Mouse (Mus musculus) MEL (cell line): ENCODE data around the gene Cyb5b. TPM values are rescaled to one million over a fixed set of nuclear protein-coding genes. Genes with fewer than 3 reads are reported as not detected.

Experiments
- DNase-seq: peaks from one replicate; pipeline ENCODE4 v3.0.0; 2011; ENCODE audit warnings: low read depth, low spot score
- H3K27ac ChIP-seq: 2 replicates; pipeline ENCODE4 v1.5.1; 2012; ENCODE audit warnings: low read depth, mild to moderate bottlenecking, control low read depth, low read length, moderate library complexity; ENCODE audit not compliant: control insufficient read depth
- H3K27me3 ChIP-seq, 2 experiments: fragments of 150-350 bp in 1 of 2; sonication (generic) in 1 of 2; 2 replicates each; pipeline ENCODE4 v1.6.1; 2012; ENCODE audit warnings: low read length in 2 of 2, mild to moderate bottlenecking in 2 of 2, improper control_type of control experiment in 1 of 2, moderate library complexity in 1 of 2; ENCODE audit not compliant: insufficient read depth in 2 of 2, control insufficient read depth in 1 of 2
- H3K36me3 ChIP-seq, 2 experiments: 2 replicates each; pipeline ENCODE4 v1.6.1; 2012 to 2014; ENCODE audit warnings: low read length in 2 of 2, improper control_type of control experiment in 1 of 2, inconsistent platforms in 1 of 2, mild to moderate bottlenecking in 1 of 2; ENCODE audit not compliant: insufficient read depth in 2 of 2, control insufficient read depth in 1 of 2
- H3K4me1 ChIP-seq, 2 experiments: fragments of 150-350 bp in 1 of 2; sonication (generic) in 1 of 2; 2 replicates each; pipeline ENCODE4 v1.6.1; 2012; ENCODE audit warnings: low read length in 2 of 2, improper control_type of control experiment in 1 of 2, mild to moderate bottlenecking in 1 of 2; ENCODE audit not compliant: insufficient read depth in 2 of 2, control insufficient read depth in 1 of 2
- H3K4me3 ChIP-seq, 2 experiments: fragments of 150-350 bp in 1 of 2; sonication (generic) in 1 of 2; 2 replicates each; pipeline ENCODE4 v1.5.1; 2012; ENCODE audit warnings: low read depth in 2 of 2, low read length in 2 of 2, mild to moderate bottlenecking in 2 of 2, moderate library complexity in 2 of 2, control low read depth in 1 of 2, improper control_type of control experiment in 1 of 2; ENCODE audit not compliant: control insufficient read depth in 1 of 2, insufficient read depth in 1 of 2
- H3K79me2 ChIP-seq: 2 replicates; pipeline ENCODE4 v1.6.1; 2012; ENCODE audit warnings: mild to moderate bottlenecking, low read length, moderate library complexity; ENCODE audit not compliant: control insufficient read depth, poor library complexity, insufficient read depth
- H3K9ac ChIP-seq: 2 replicates; pipeline ENCODE4 v1.6.1; 2012; ENCODE audit warnings: low read depth, mild to moderate bottlenecking, control low read depth, low read length, moderate library complexity; ENCODE audit not compliant: control insufficient read depth, poor library complexity, severe bottlenecking
- H3K9me3 ChIP-seq: fragments of 150-350 bp; sonication (generic); replicated peaks from 2 replicates; pipeline ENCODE4 v1.6.1; 2012; ENCODE audit warnings: mild to moderate bottlenecking, low read length, improper control_type of control experiment, moderate library complexity; ENCODE audit not compliant: insufficient read depth
- BHLHE40 ChIP-seq: IDR thresholded peaks from 2 replicates; pipeline ENCODE4 v1.6.1; 2012; ENCODE audit warnings: low read depth, mild to moderate bottlenecking, inconsistent platforms, low read length, improper control_type of control experiment, borderline replicate concordance
- CTCF ChIP-seq, 3 experiments: IDR thresholded peaks in 2 of 3; conservative IDR thresholded peaks in 1 of 3; 2 replicates each; pipeline ENCODE4 v1.5.1; 2011 to 2012; ENCODE audit warnings: low read length in 3 of 3, low read depth in 2 of 3, mild to moderate bottlenecking in 2 of 3, improper control_type of control experiment in 1 of 3, inconsistent platforms in 1 of 3, mixed read lengths in 1 of 3, moderate library complexity in 1 of 3; ENCODE audit not compliant: control insufficient read depth in 1 of 3, insufficient read depth in 1 of 3, poor library complexity in 1 of 3, severe bottlenecking in 1 of 3
- EP300 ChIP-seq, 2 experiments: IDR thresholded peaks; 2 replicates each; pipeline ENCODE4 v1.6.1; 2011; ENCODE audit warnings: improper control_type of control experiment in 2 of 2, low read length in 2 of 2, low read depth in 1 of 2, mild to moderate bottlenecking in 1 of 2
- GABPA ChIP-seq: IDR thresholded peaks from 2 replicates; pipeline ENCODE4 v1.6.1; 2012; ENCODE audit warnings: low read depth, mild to moderate bottlenecking, inconsistent platforms, low read length, improper control_type of control experiment, moderate library complexity
- GATA1 ChIP-seq: IDR thresholded peaks from 2 replicates; pipeline ENCODE4 v1.6.1; 2011; ENCODE audit warnings: low read depth, low read length, improper control_type of control experiment
- JUND ChIP-seq: IDR thresholded peaks from 2 replicates; pipeline ENCODE4 v1.6.1; 2011; ENCODE audit warnings: low read depth, mild to moderate bottlenecking, improper control_type of control experiment, low read length
- MAFK ChIP-seq: IDR thresholded peaks from 2 replicates; pipeline ENCODE4 v1.6.1; 2011; ENCODE audit warnings: low read depth, mild to moderate bottlenecking, low read length, improper control_type of control experiment, borderline replicate concordance
- NELFE ChIP-seq: IDR thresholded peaks from 2 replicates; pipeline ENCODE4 v1.6.1; 2011; ENCODE audit warnings: low read depth, low read length, improper control_type of control experiment
- NRF1 ChIP-seq: IDR thresholded peaks from 2 replicates; pipeline ENCODE4 v1.6.1; 2014; ENCODE audit warnings: low read depth, mild to moderate bottlenecking, inconsistent platforms, low read length, improper control_type of control experiment, moderate library complexity; ENCODE audit not compliant: poor library complexity, insufficient read depth, severe bottlenecking
- RAD21 ChIP-seq: IDR thresholded peaks from 2 replicates; pipeline ENCODE4 v1.6.1; 2011; ENCODE audit warnings: mild to moderate bottlenecking, low read depth, low read length, improper control_type of control experiment
- SIN3A ChIP-seq: IDR thresholded peaks from 2 replicates; pipeline ENCODE4 v1.6.1; 2012; ENCODE audit warnings: low read length, improper control_type of control experiment, inconsistent platforms
- TCF12 ChIP-seq: IDR thresholded peaks from 2 replicates; pipeline ENCODE4 v1.6.1; 2014; ENCODE audit warnings: low read depth, mild to moderate bottlenecking, inconsistent platforms, low read length, improper control_type of control experiment, moderate library complexity
- ZC3H11A ChIP-seq: IDR thresholded peaks from 2 replicates; pipeline ENCODE4 v1.6.1; 2012; ENCODE audit warnings: low read depth, mild to moderate bottlenecking, inconsistent platforms, low read length, improper control_type of control experiment
- polyA plus RNA-seq, 2 experiments: library from polyadenylated mRNA; stranded (reverse) in 1 of 2; unstranded in 1 of 2; fragments of >175 nt in 1 of 2; fragments of >200 nt in 1 of 2; gene quantifications; 2 replicates each; pipeline versions ENCODE4 v1.2.1 to v1.2.4; 2012; ENCODE audit warnings: low replicate concordance in 2 of 2, low read depth in 1 of 2; ENCODE audit not compliant: insufficient read length in 2 of 2, insufficient read depth in 1 of 2, missing spikeins in 1 of 2
- total RNA-seq: library from RNA; depleted of rRNA; stranded (reverse); fragments of 300-350 nt; gene quantifications from 2 replicates; pipeline ENCODE4 v1.2.3, GENCODE M21; 2012

Gene Cyb5b
- total and polyA plus RNA-seq, 3 experiments, result 67.9 to 79.1 (median 69.4) TPM

DNA sequence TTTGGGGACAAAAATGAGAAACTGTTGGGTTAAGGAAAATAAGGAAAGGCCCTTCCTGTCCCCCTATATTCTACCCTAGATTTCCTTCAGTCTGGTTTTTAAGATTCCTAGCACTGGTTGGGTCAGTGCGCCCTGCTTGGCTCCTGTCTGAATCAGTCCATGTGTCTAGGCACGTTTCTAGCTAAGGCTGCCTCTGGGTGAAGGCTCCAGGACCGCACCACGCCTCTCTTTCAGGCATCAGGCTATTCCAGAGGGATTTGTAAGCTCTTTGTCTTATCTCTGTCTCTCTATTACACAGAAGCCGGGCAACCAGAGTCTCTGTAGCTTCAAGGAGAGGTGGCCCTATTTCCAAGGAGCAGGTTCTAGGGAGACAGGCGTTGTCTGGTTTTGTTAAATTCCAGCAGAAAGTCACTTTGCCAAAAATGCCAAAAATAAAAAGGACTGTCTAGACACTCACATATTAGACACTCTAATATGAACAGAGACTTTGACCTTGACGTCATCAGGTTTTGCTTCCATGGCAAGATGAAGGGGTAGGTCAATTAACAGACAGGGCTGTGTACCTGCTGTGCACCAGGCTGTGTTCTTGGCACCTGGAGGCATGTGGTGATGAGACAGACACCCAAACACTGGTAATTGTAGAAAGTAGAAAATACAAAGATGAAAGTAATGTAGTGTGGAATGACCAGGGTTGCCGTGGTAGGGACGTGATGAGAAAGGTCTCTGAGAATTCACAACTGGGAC lies 56.5 kb downstream of the Cyb5b start:
- H3K9me3 ChIP-seq, result no peaks in the 10 kb centered on the region
- TF ChIP-seq MAFK (no peak), RAD21 (no peak), EP300 (IDR thresholded peaks at IDR 0.05; ENCODE audit: low read depth in 1 of 2, low read length in 2 of 2) (no peak), GABPA (no peak), ZC3H11A (no peak), JUND (no peak), TCF12 (no peak), NELFE (no peak), CTCF (IDR thresholded peaks at IDR 0.05 in 2 of 3, conservative IDR thresholded peaks at IDR 0.05 in 1 of 3; ENCODE audit: control insufficient read depth in 1 of 3, insufficient read depth in 1 of 3, low read depth in 2 of 3, low read length in 3 of 3, poor library complexity in 1 of 3, severe bottlenecking in 1 of 3) (no peak), BHLHE40 (no peak), SIN3A (no peak), GATA1 (no peak), NRF1 (no peak)
- TF ChIP-seq, all 39 proteins: peak for 0
- Histone ChIP-seq H3K27me3 (peaks cover 2 to 3% of the 10 kb centered on the region in 2 experiments; a peak in 3 of 4 replicates), H3K9ac (no peak overlapping the region), H3K79me2 (no peaks in the 10 kb centered on the region), H3K4me3 (no peak overlapping the region), H3K27ac (no peak overlapping the region), H3K36me3 (peaks cover 0 to 6% of the 10 kb centered on the region in 2 experiments; a peak in 2 of 4 replicates), H3K4me1 (peaks cover 0 to 7% of the 10 kb centered on the region in 2 experiments; a peak in 2 of 4 replicates)
- DNase-seq, result no peak

DNA sequence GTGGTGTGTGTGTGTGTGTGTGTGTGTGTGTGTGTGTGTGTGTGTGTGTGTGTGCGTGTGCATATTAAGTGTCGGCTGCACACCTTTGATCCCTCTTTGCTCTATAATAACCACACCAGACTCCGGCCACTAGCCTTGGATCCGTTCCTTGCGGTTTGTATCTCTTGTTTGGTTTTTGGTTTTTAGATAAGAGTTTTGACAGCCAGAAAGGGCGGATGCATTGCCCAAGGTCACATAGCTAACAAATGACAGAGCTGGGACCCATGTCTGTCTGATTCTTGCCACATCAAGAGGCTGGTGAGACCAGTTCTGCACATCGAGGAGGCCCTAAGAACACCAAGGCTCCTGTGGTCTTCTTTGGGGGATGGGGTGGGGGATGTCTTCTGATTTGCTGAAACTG lies 58.7 kb downstream of the Cyb5b start:
- Histone ChIP-seq H3K79me2 (no peaks in the 10 kb centered on the region), H3K9me3 (no peaks in the 10 kb centered on the region), H3K27me3 (peaks cover 2 to 3% of the 10 kb centered on the region in 2 experiments; a peak in 3 of 4 replicates), H3K4me3 (no peak overlapping the region), H3K27ac (no peak overlapping the region), H3K36me3 (peaks cover 0 to 6% of the 10 kb centered on the region in 2 experiments; a peak in 2 of 4 replicates), H3K9ac (no peak overlapping the region), H3K4me1 (peaks cover 0 to 7% of the 10 kb centered on the region in 2 experiments; a peak in 2 of 4 replicates)
- peak; percentile 26 for DNase-seq
- peak; percentile 26; the same call in 1 of the 2 replicates for TF ChIP-seq SIN3A
- no peak for TF ChIP-seq TCF12
- TF ChIP-seq NELFE, result no peak
- TF ChIP-seq GATA1, result peak; percentile 35; the same call in 1 of the 2 replicates
- no peak for TF ChIP-seq MAFK
- peak; percentile 38 to 45; a peak in 1 of 4 replicates for TF ChIP-seq EP300 (IDR thresholded peaks at IDR 0.05; ENCODE audit: low read depth in 1 of 2, low read length in 2 of 2)
- peak; percentile 17; the same call in 1 of the 2 replicates for TF ChIP-seq NRF1
